Mouse (Mus musculus) embryonic facial prominence, embryonic 11.5 days (tissue): Measurements from ENCODE around the gene Ncl. TPM values are rescaled to one million over a fixed set of nuclear protein-coding genes. Genes with fewer than 3 reads are reported as not detected.

Experiments used
- ATAC-seq: fragments of 200-750 bp; cut with Nextera tagmentation; replicated peaks from 2 replicates; pipeline ENCODE4 v1.8.0; 2017; ENCODE audit warnings: low read depth; ENCODE audit not compliant: insufficient number of reproducible peaks, low FRiP score, low TSS enrichment
- DNase-seq: peaks from one replicate; pipeline ENCODE4 v3.0.0-alpha.2; 2015; ENCODE audit warnings: low spot score
- H3K27ac ChIP-seq: fragments of 300-500 bp; sonication (generic); replicated peaks from 2 replicates; pipeline ENCODE4 v1.5.1; 2014; ENCODE audit warnings: mild to moderate bottlenecking, low read depth, low read length, control low read depth
- H3K27me3 ChIP-seq: fragments of 300-500 bp; sonication (generic); 2 replicates; pipeline ENCODE4 v1.6.1; 2014; ENCODE audit warnings: mild to moderate bottlenecking, low read length, moderate library complexity, mixed read lengths; ENCODE audit not compliant: control insufficient read depth, insufficient read depth
- H3K36me3 ChIP-seq: fragments of 300-500 bp; sonication (generic); replicated peaks from 2 replicates; pipeline ENCODE4 v1.6.1; 2014; ENCODE audit warnings: low read depth, mild to moderate bottlenecking, low read length, moderate library complexity, mixed read lengths; ENCODE audit not compliant: control insufficient read depth, insufficient read depth
- H3K4me1 ChIP-seq: fragments of 300-500 bp; sonication (generic); 2 replicates; pipeline ENCODE4 v1.6.1; 2014; ENCODE audit warnings: low read length, mixed read lengths; ENCODE audit not compliant: control insufficient read depth, insufficient read depth
- H3K4me2 ChIP-seq: fragments of 300-500 bp; sonication (generic); 2 replicates; pipeline ENCODE4 v1.6.1; 2014; ENCODE audit warnings: low read depth, mild to moderate bottlenecking, control low read depth, low read length, moderate library complexity
- H3K4me3 ChIP-seq: fragments of 300-500 bp; sonication (generic); 2 replicates; pipeline ENCODE4 v1.5.1; 2014; ENCODE audit warnings: low read depth, low read length, control low read depth
- H3K9ac ChIP-seq: fragments of 300-500 bp; sonication (generic); replicated peaks from 2 replicates; pipeline ENCODE4 v1.6.1; 2014; ENCODE audit warnings: mild to moderate bottlenecking, control low read depth, low read length
- H3K9me3 ChIP-seq: fragments of 300-500 bp; sonication (generic); replicated peaks from 2 replicates; pipeline ENCODE4 v1.6.1; 2016; ENCODE audit warnings: mild to moderate bottlenecking, low read length, inconsistent platforms, mixed read lengths; ENCODE audit not compliant: control insufficient read depth
- WGBS: fragments of 180-500 bp; shearing (Covaris S2); extraction: QIAGEN DNeasy Blood & Tissue Kit; methylation state at CpG from one replicate; pipeline ENCODE4 v1.1.7; 2014; 5-methylcytosine and 5-hydroxymethylcytosine counted together
- microRNA-seq: library from miRNA; unstranded; fragments of <30 nt; microRNA quantifications from one replicate; pipeline ENCODE4, GENCODE M21; 2016; ENCODE audit warnings: borderline number of aligned reads
- polyA plus RNA-seq: library from polyadenylated mRNA; unstranded; fragments of >200 nt; fragmentation: Nextera tagmentation; extraction: Ambion mirVana; gene quantifications from 2 replicates; pipeline ENCODE4 v1.2.1, GENCODE M21; 2014

Ncl gene
- polyA plus RNA-seq, 1 experiment from 2014 or later = 429 TPM

- Histone ChIP-seq H3K27me3 (peaks cover 9% of the 10 kb centered on the region), H3K4me1 (no peaks in the 10 kb centered on the region; the same call in none of the 2 replicates), H3K9me3 (no peaks in the 10 kb centered on the region), H3K9ac (peak within 1 kb of the TSS; percentile 67), H3K27ac (no peak within 1 kb of the TSS), H3K4me2 (peak within 1 kb of the TSS; percentile 93), H3K36me3 (no peaks in the 10 kb centered on the region), H3K4me3 (peak within 1 kb of the TSS; percentile 73)
- WGBS = 21% methylated on average over 6 of the region's 6 CpGs
- ATAC-seq (no peak), DNase-seq (no peak)
Measured at GRCm38 (mm10) chr1:86302532-86302931, 56.7 kb downstream of the Ncl start, which contains the start of gene B3gnt7. Gene B3gnt7, plus strand, starts transcription at chr1:86302832.

GRCm38 (mm10) chr1:86301221-86302091 lies 57.7 kb downstream of the Ncl start:
- 49% methylated on average over 6 of the region's 6 CpGs for WGBS
- Histone ChIP-seq H3K4me2 (no peak overlapping the region), H3K4me1 (no peaks in the 10 kb centered on the region; the same call in none of the 2 replicates), H3K4me3 (no peak overlapping the region), H3K36me3 (no peaks in the 10 kb centered on the region), H3K27me3 (peaks cover 9% of the 10 kb centered on the region), H3K9ac (no peak overlapping the region), H3K27ac (no peak overlapping the region), H3K9me3 (no peaks in the 10 kb centered on the region)
- ATAC-seq (no peak), DNase-seq (no peak)

- WGBS = 54% methylated on average over 7 of the region's 7 CpGs
- H3K4me2 ChIP-seq = no peak overlapping the region
- no peak overlapping the region for H3K27ac ChIP-seq
- no peak overlapping the region for H3K9ac ChIP-seq
- H3K36me3 ChIP-seq = no peaks in the 10 kb centered on the region
- ATAC-seq (no peak), DNase-seq (no peak)
- H3K27me3 ChIP-seq = peaks cover 9% of the 10 kb centered on the region
- H3K9me3 ChIP-seq = no peaks in the 10 kb centered on the region
- H3K4me1 ChIP-seq = no peaks in the 10 kb centered on the region; the same call in none of the 2 replicates
- no peak overlapping the region for H3K4me3 ChIP-seq
Measured at GRCm38 (mm10) chr1:86300731-86301130, 58.5 kb downstream of the Ncl start.

GRCm38 (mm10) chr1:86300093-86300492 lies 59.1 kb downstream of the Ncl start:
- Histone ChIP-seq H3K4me2 (no peak overlapping the region), H3K27me3 (peaks cover 9% of the 10 kb centered on the region), H3K36me3 (no peaks in the 10 kb centered on the region), H3K9me3 (no peaks in the 10 kb centered on the region), H3K9ac (no peak overlapping the region), H3K27ac (no peak overlapping the region), H3K4me1 (no peaks in the 10 kb centered on the region; the same call in none of the 2 replicates), H3K4me3 (no peak overlapping the region)
- ATAC-seq (no peak), DNase-seq (no peak)
- 27% methylated on average over 2 of the region's 2 CpGs for WGBS

Small RNA genes lying within 50 kb of the gene (microRNA-seq; reads per million reads assigned to microRNA genes)
- gene mmu-mir-3535 = 61.1 reads per million, percentile 36 among the genes with 10 or more reads in this experiment

Other genes with a start within 250 kb of the Ncl start
- 0.10 TPM in 1 of 2 replicates, not detected in the other for gene Htr2b, start 247.4 kb downstream of the Ncl start, polyA plus RNA-seq
- gene Gm21972, start 225.8 kb downstream of the Ncl start, polyA plus RNA-seq = 0.89 and 0.90 TPM in 2 replicates
- 28.3 and 32.3 TPM in 2 replicates for gene Armc9, start 204.6 kb downstream of the Ncl start, polyA plus RNA-seq
- gene B3gnt7, start 56.6 kb downstream of the Ncl start, polyA plus RNA-seq = 5.1 and 6.1 TPM in 2 replicates
- gene Nmur1, start 66.8 kb upstream of the Ncl start, polyA plus RNA-seq = not detected in 2 replicates
- gene Tex44, start 66.9 kb upstream of the Ncl start, polyA plus RNA-seq = not detected in 2 replicates
- 4,004 and 4,291 TPM in 2 replicates for gene Ptma, start 167.3 kb upstream of the Ncl start, polyA plus RNA-seq
- gene Pde6d, start 223.2 kb upstream of the Ncl start, polyA plus RNA-seq = 85.4 and 88.4 TPM in 2 replicates
- 56.5 and 58.8 TPM in 2 replicates for gene Cops7b, start 223.5 kb upstream of the Ncl start, polyA plus RNA-seq